Mouse (Mus musculus) right cerebral cortex, adult 2 months (tissue): ENCODE results near the gene Foxn1.
A peak's percentile ranks its signal among the peaks of the same experiment; 100 is the strongest.

Experiments
- DNase-seq, 2 experiments: peaks; one replicate each; pipeline ENCODE4 v3.0.0; 2021 to 2022; ENCODE audit warnings: low spot score in 2 of 2

Foxn1 gene

GRCm38 (mm10) chr11:78358330-78359007 lies 27.9 kb downstream of the Foxn1 start:
- no peak for DNase-seq

DNA sequence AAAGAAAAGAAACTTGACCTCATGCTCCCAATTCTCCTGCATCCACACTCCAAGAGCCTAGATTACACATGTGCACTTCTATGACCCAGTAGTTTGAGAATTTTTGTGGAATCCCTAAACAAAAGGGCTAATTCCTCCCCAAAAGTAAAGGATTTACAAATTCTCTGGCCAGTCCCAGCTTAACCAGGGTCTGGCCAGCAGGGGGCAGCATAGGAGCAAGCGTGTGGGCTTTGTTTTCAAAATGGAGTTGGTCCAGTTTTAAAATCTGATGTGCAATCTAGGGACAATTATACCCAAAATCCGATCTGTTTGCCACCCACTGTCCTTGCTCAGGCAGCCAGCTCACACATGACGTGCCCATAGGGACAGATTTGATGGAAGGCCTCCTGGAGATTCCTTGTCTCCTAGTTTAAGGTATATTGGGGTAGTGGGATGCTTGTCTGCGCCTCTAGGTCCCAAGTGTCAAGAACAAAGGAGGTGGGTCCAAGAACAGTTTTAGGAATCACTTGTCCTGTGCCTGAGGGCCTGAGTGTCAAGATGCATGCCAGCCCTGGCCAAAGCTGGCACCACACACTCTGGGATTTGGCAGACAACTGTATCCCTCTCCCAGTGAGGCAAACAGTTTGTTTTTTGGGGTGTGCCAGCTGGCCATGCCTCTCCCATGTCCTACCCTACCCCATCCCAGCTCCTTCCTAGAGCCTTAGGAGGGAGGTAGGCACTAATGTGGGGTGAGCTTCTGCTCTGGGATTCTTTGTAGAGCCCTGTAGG lies 30.7 kb downstream of the Foxn1 start:
- peak; percentile 52 to 79 for DNase-seq

GRCm38 (mm10) chr11:78354905-78355304 lies 31.5 kb downstream of the Foxn1 start:
- DNase-seq: no peak

- no peak for DNase-seq
These were observed 33.3 kb downstream of the Foxn1 start for GRCm38 (mm10) chr11:78353081-78353480.

- no peak for DNase-seq
These were observed 36.7 kb downstream of the Foxn1 start for GRCm38 (mm10) chr11:78349441-78350358.

GRCm38 (mm10) chr11:78348474-78348873 lies 37.9 kb downstream of the Foxn1 start:
- no peak for DNase-seq

GRCm38 (mm10) chr11:78347908-78348307 lies 38.5 kb downstream of the Foxn1 start:
- DNase-seq: no peak

- DNase-seq: peak; percentile 69 to 74
These were observed 39.1 kb downstream of the Foxn1 start for GRCm38 (mm10) chr11:78347070-78347754.

DNA sequence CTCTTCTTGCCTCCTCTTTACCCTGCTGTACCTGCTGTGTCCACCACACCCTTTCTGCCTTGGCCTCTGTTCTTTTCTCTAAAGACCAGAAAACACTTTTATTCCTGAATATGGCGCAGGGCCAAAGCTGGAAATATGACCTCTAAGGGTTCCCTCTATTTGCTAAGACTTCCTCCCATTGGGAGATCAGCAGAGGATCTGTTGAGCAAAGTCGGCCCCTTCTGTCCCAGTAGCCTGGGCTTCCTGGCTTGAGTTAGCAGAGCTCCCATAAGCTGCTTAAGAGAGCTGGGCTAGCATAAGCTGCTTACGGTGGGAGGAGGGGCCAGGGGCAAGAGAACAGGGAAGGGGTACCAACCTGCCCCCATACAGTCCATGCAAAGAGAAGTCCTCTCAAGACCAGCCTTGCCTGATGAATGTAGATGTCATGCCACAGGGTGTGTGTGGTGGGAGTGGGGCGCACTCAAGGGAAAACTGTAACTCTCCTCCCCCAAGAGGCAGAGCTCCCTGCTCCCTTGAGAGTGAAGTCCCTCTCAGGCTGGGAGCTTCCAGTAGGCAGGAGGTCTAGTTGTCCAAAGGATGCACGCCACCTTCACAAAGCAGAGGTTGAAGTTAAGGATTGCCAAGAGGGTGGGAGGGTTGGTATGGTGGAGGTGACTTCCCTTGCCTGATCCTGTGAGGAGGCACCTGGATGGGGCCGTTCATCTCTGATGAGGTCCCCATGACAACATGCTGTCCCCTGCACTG lies 39.9 kb downstream of the Foxn1 start:
- DNase-seq: no peak

DNA sequence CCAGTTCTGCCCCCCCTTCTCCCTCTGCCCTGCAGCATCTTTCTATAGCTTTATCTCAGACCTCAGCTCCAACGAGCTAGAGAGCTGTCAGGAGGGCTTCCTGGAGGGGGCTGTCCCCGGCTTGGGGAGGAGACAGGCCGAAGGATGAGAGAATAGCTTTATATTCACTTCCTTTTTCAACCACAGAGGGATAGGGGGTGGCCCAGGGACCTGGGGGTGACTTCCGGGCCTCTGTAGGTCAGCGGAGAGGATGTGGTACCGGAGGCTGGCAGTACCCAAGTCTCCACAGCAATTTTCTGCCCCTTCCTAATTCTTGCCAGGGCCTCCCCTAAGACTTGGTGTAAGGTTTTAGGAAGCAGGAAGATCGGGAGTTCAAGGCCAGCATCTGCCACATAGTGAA lies 40.6 kb downstream of the Foxn1 start:
- no peak for DNase-seq

DNA sequence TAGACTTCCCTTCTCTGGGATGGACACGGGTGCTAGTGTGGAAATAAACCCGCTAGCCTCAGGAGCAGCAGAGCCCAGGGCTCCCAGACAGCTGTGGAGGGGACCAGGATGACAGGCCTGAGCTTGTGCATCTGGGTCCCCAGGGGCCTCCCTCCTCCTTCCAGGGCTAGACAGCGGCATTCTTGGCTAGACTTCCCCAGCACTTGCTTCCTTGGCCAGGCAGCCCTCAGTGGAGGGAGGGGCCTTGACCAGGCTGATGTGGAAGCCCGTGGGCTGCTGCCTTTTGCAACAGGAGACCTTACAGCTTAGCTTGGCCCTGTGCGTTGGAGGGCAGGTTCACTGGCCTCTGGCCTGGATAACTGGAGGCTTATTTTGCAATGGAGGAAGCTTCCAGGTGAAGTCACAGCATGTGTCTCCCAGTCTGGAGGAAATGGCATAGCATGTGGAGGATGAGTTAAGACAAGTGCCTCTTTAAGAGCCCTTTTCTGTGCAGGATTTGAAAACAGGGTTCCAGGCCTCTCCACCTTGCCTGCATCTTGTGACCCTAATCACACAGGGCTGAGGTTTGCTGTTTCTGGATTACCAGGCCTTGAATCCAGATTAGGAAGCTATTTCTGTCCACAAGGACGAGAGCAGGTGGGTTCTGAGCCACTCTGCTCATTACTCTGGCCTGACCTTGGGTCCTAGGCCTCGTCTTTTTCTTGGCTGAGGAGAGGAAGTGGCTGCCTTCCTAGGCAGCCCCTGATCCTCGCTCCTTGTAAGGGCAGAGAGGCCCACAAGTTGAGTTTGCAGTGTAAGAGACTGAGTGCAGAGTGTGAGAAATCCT lies 41.3 kb downstream of the Foxn1 start:
- DNase-seq: no peak

DNA sequence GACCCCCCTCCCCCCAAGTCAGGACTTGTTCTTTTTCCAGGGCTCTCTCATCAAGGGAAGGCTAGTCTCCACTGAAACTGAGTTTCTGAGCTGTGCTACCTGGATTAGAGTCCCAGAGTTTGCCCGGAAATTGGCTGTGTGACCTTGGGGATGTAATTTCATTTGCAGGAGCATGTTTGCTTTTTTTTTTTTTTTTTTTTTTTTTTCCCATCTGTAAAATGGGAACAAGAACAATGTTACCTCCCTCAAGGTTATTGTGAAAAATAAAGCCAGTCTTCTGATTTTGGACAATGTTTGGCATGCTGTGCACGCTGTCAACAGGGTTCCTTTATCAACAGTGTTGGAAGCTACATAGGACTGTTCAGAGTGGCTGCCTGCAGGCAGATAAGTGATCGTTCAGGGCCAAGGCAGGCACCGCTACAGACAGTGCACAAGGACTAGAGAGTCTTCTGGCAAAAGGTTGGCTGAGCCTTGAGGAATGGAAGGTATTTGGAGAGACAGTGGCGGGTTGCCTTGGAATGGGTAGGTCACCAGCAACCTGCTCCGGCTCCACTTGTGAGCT lies 41.9 kb downstream of the Foxn1 start:
- DNase-seq: no peak

DNA sequence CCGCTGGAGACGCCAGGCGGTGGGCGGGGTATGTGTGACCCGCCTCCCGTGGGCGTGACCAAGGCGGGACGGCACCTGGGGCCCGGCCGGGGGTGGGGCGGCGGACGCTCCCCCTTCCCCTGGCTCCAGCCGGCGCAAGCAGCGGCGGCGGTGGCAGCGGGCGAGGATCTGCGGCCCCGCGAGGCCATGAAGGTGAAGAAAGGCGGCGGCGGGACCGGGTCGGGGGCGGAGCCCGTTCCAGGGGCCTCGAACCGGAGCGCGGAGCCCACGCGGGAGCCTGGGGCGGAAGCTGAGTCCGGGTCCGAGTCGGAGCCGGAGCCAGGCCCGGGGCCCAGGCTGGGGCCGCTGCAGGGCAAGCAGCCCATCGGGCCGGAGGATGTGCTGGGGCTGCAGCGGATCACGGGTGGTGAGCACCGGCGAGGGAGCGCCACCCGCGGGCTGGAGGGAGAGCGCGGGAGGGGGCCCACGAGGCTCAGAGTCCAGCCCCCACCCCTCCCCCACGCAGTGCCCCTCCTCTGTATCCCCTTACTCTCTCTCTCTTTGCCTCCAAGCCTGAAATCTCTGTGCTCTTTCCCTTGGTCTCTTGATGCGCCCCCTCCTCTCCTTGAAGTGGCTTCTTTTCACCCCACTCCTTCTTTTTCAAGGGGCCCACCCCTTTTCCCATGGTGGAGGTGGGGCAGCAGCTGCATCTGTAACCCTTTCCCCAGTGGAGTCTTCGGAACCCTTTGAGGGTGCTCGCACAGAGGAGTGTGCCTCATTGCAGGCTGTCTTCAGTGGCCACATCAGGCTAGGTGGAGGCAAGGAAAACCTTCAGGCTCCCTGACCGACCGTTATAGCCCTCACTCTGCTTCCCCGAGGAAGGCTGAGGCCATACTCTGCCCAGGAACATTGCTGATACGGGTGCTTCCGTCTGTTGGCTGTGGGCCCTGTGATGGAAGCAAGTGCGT lies 42.7 kb downstream of the Foxn1 start, which contains the start of gene Unc119:
Unc119 (plus strand) TSS at position 102 of the 947 bp plus-strand sequence.
- peak; percentile 62 to 75 for DNase-seq

DNA sequence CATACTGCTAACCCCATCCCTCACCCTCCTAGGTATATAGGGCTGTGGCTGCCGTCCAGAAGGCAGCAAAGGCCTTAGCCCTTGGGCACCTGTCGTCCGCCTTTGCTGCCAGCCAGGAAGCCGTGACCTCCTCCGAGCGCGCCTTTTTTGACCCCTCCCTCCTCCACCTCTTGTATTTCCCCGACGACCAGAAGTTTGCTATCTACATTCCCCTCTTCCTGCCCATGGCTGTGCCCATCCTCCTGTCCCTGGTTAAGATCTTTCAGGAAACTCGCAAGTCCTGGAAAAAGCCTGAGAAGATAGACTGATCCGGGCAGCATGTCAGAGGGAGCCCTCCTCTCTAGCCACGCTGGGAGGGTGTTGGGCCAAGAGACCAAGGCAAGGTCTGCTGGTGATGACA lies 44.7 kb downstream of the Foxn1 start:
- no peak for DNase-seq

DNA sequence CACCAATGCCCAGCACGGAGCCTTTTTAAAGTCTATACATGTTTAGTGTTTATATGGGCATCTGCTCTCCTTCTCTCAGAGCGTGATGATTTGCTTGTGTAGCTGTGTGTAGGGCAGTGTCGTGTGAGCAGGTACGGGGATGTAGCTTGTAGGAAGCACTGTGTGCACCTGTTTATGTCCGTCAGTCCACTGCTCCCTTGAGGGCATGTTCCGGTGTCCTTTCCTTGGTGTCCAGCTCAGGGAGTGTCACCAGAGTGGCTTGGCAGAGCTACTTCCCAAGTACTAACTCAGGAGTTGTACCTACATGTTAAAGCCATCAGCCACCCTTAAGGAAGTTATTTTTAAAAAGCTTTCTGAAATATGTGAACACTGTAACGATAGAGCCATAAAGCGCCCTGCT lies 49.3 kb downstream of the Foxn1 start:
- DNase-seq: no peak

DNA sequence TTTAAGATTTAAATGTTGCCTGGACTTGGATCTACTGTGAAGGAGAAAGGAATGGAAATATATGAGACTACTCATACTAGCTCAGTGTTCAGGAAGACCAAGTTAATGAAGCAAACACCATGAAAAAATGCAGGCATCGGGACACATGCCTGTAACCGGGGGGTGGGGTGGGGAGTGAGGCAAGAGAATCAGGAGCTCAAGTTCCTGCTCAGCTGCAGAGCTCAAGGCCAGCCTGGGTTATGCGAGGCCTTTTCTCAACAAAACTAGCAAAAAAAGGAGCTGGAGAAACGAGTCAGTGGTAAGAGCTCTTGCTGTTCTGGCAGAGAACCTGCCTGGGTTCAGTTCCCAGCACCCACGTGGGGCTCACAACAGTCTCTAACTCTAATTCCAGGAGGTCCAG lies 52.4 kb downstream of the Foxn1 start:
- DNase-seq: no peak

DNA sequence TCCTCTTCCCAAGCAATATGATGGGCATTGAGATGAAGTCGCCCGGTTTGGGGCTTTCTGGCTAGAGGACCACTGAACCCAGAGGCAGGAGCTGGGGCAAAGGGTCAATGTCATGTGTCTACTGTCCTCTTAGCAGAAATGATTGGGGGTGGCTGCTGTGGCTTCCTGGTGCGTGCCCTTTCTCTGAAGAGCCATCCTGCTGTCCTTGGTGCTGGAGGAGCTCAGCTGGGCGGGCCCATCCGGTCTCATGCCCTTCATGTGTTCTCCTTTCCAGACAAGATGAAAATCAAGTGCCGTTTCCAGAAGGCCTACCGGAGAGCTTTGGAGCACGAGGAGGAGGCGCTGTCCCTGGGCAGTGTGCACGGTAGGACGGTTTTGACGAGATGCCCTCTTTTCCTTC lies 53.7 kb downstream of the Foxn1 start:
- DNase-seq: no peak

DNA sequence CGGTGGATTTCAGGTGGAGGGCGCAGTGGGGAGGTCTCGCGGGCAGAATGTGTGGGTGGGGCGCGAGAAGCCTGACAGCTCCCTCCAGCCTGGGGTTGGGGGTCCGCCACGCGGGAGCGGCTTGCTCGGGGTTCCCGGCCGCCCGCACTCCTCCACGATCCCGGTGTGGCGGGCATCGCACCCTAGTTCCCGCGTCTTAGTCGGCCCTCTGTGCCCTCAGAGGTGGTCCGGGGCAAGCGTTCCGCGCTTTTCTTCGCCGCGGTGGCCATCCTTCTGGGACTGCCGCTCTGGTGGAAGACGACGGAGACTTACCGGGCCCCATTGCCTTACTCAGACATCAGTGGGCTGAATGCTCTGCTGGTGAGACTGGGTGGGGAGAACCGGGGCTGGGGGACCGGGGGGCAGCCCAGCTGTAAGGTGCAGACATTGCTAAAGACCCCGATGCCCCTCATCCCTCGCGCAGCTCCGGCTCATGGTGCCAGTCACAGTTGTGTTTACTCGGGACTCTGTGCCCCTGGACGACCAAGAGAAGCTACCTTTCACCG lies 57.8 kb downstream of the Foxn1 start:
- DNase-seq: no peak
